ENCODE assay signal across 12 mouse cellular contexts in genomic region chr3:79360317-79361101, GRCm38 (mm10). TPM values are rescaled to one million over a fixed set of nuclear protein-coding genes. Genes with fewer than 3 reads are reported as not detected.
DNase-seq lines count a peak whose midpoint lies in the region; ATAC-seq and TF ChIP-seq lines count a peak whose summit lies in the region.
"Had no signal": no experiment of that assay in that cellular context is flagged by ENCODE, and none has a peak within 500 bp of the region (broad histone marks: within the 10 kb centered on the region; RNA-seq: fewer than 3 reads in every experiment).

No protein-coding gene starts in this region.

- no peaks in the 10 kb centered on the region for H3K36me3 ChIP-seq in forebrain, postnatal 0 days (ENCODE audit: insufficient read depth)
- H3K36me3 ChIP-seq in forebrain, embryonic 14.5 days (ENCODE audit: control insufficient read depth, insufficient read depth, low read length) = no peaks in the 10 kb centered on the region
- no peaks in the 10 kb centered on the region for H3K36me3 ChIP-seq in embryonic facial prominence, embryonic 10.5 days (replicated peaks)
- H3K36me3 ChIP-seq in limb, embryonic 10.5 days = no peaks in the 10 kb centered on the region
- H3K36me3 ChIP-seq: neural tube, embryonic 15.5 days had no signal

- TF ChIP-seq CTCF in forebrain, postnatal 0 days (IDR thresholded peaks at IDR 0.05; ENCODE audit: low read depth) = no peak
- TF ChIP-seq CTCF in layer of hippocampus, adult 2 months (conservative IDR thresholded peaks at IDR 0.05) = no peak

- WGBS in forebrain, postnatal 0 days = 55% methylated on average over 15 of the region's 15 CpGs
- WGBS in forebrain, embryonic 14.5 days = 73% methylated on average over 15 of the region's 15 CpGs
- 61% methylated on average over 15 of the region's 15 CpGs for WGBS in embryonic facial prominence, embryonic 10.5 days
- WGBS in limb, embryonic 10.5 days = 68% methylated on average over 15 of the region's 15 CpGs

- no peaks in the 10 kb centered on the region for H3K27me3 ChIP-seq in forebrain, postnatal 0 days (ENCODE audit: insufficient read depth, low read length)
- H3K27me3 ChIP-seq in forebrain, embryonic 14.5 days (replicated peaks; ENCODE audit: control insufficient read depth, insufficient read depth, low read length) = no peaks in the 10 kb centered on the region
- H3K27me3 ChIP-seq in embryonic facial prominence, embryonic 10.5 days (replicated peaks; ENCODE audit: low read depth, poor library complexity, severe bottlenecking) = no peaks in the 10 kb centered on the region
- H3K27me3 ChIP-seq in limb, embryonic 10.5 days (ENCODE audit: low read depth, poor library complexity, severe bottlenecking) = no peaks in the 10 kb centered on the region
- H3K27me3 ChIP-seq: neural tube, embryonic 15.5 days had no signal

- no peaks in the 10 kb centered on the region for H3K4me1 ChIP-seq in forebrain, postnatal 0 days (ENCODE audit: insufficient read depth)
- H3K4me1 ChIP-seq in forebrain, embryonic 14.5 days (ENCODE audit: control insufficient read depth, insufficient read depth, low read length) = no peaks in the 10 kb centered on the region
- peaks cover 12% of the 10 kb centered on the region for H3K4me1 ChIP-seq in embryonic facial prominence, embryonic 10.5 days
- peaks cover 9% of the 10 kb centered on the region for H3K4me1 ChIP-seq in limb, embryonic 10.5 days
- H3K4me1 ChIP-seq: neural tube, embryonic 15.5 days had no signal

- no peak overlapping the region for H3K4me2 ChIP-seq in forebrain, postnatal 0 days (ENCODE audit: low read depth)
- no peak overlapping the region for H3K4me2 ChIP-seq in forebrain, embryonic 14.5 days (ENCODE audit: low read length)
- H3K4me2 ChIP-seq: neural tube, embryonic 15.5 days had no signal

- H3K9ac ChIP-seq in forebrain, postnatal 0 days = no peak overlapping the region
- no peak overlapping the region for H3K9ac ChIP-seq in forebrain, embryonic 14.5 days (ENCODE audit: low read length)
- H3K9ac ChIP-seq: liver, postnatal 0 days; neural tube, embryonic 15.5 days had no signal

- no peaks in the 10 kb centered on the region for H3K9me3 ChIP-seq in forebrain, postnatal 0 days (ENCODE audit: low read length)
- no peaks in the 10 kb centered on the region for H3K9me3 ChIP-seq in forebrain, embryonic 14.5 days (replicated peaks; ENCODE audit: control insufficient read depth, low read length)
- H3K9me3 ChIP-seq in embryonic facial prominence, embryonic 10.5 days = no peaks in the 10 kb centered on the region
- H3K9me3 ChIP-seq in limb, embryonic 10.5 days (replicated peaks) = no peaks in the 10 kb centered on the region
- H3K9me3 ChIP-seq: neural tube, embryonic 15.5 days had no signal

- no peak for DNase-seq in forebrain, postnatal 0 days
- no peak for DNase-seq in forebrain, embryonic 14.5 days (ENCODE audit: low spot score)
- DNase-seq in layer of hippocampus, adult 2 months (ENCODE audit: low spot score in 2 of 2) = peak in 1 of 2 experiments; percentile 7
- DNase-seq in layer of hippocampus, postnatal 36 days = no peak
- DNase-seq in embryonic facial prominence, embryonic 10.5 days (ENCODE audit: low spot score) = no peak
- DNase-seq in limb, embryonic 10.5 days (ENCODE audit: low spot score) = no peak
- DNase-seq in spleen, postnatal 4 days (ENCODE audit: low spot score in 2 of 2) = no peak
- no peak for DNase-seq in thymus, adult 18-20 months
- DNase-seq: liver, postnatal 0 days had no signal

- H3K27ac ChIP-seq in forebrain, postnatal 0 days (ENCODE audit: low read depth, low read length) = no peak overlapping the region
- H3K27ac ChIP-seq in forebrain, embryonic 14.5 days (ENCODE audit: low read depth, low read length) = no peak overlapping the region
- peak overlapping the region; percentile 56 for H3K27ac ChIP-seq in layer of hippocampus, adult 2 months
- peak overlapping the region; percentile 31; the same call in 1 of the 2 replicates for H3K27ac ChIP-seq in embryonic facial prominence, embryonic 10.5 days (replicated peaks)
- 0 out of 2 replicates have a peak overlapping the region, but pooled peaks have one; percentile 39 for H3K27ac ChIP-seq in limb, embryonic 10.5 days
- H3K27ac ChIP-seq: left cerebral cortex, adult 2 months; neural tube, embryonic 15.5 days had no signal

- no peak overlapping the region for H3K4me3 ChIP-seq in forebrain, postnatal 0 days (ENCODE audit: low read depth, low read length)
- no peak overlapping the region for H3K4me3 ChIP-seq in forebrain, embryonic 14.5 days (ENCODE audit: low read depth, low read length)
- peak overlapping the region; percentile 31 for H3K4me3 ChIP-seq in layer of hippocampus, adult 2 months
- no peak overlapping the region for H3K4me3 ChIP-seq in embryonic facial prominence, embryonic 10.5 days
- H3K4me3 ChIP-seq in limb, embryonic 10.5 days = no peak overlapping the region
- H3K4me3 ChIP-seq: left cerebral cortex, adult 2 months; neural tube, embryonic 15.5 days had no signal

- ATAC-seq in forebrain, postnatal 0 days = peak; percentile 55
- no peak for ATAC-seq in forebrain, embryonic 14.5 days
- ATAC-seq: liver, postnatal 0 days had no signal

RNA-seq across cellular contexts. Expression of gene Gm17359, which starts 24.0 kb away (rescaled TPM):
- not detected in 2 replicates for total RNA-seq in forebrain, postnatal 0 days (2014; rRNA removed)
- polyA plus RNA-seq in forebrain, postnatal 0 days (2015; fragmentation: Nextera tagmentation; extraction: Ambion mirVana) = not detected in 2 replicates
- polyA plus RNA-seq in forebrain, embryonic 14.5 days (2014; fragmentation: Nextera tagmentation; extraction: Ambion mirVana) = 0.17 TPM in 1 of 2 replicates, not detected in the other
- total RNA-seq in layer of hippocampus, adult 2 months (2021) = not detected
- total RNA-seq in layer of hippocampus, postnatal 36 days (2021) = not detected
- polyA plus RNA-seq in embryonic facial prominence, embryonic 10.5 days (2016; fragmentation: Nextera tagmentation; extraction: Ambion mirVana) = 0.10 TPM in 1 of 2 replicates, not detected in the other
- not detected in 2 replicates for polyA plus RNA-seq in limb, embryonic 10.5 days (2016; fragmentation: Nextera tagmentation; extraction: Ambion mirVana)
- total RNA-seq: common myeloid progenitor, adult 5-6 weeks; left cerebral cortex, adult 2 months had no signal
- polyA plus RNA-seq: neural tube, embryonic 15.5 days had no signal

Comparison
In these comparisons a context has a peak if more than half of its experiments do, and no peak if none do; other contexts are left out.
1. H3K27ac ChIP-seq: peak in layer of hippocampus, adult 2 months (single experiment), embryonic facial prominence, embryonic 10.5 days (single experiment) and limb, embryonic 10.5 days (single experiment); none in forebrain, postnatal 0 days (single experiment) and forebrain, embryonic 14.5 days (single experiment).